Mouse (Mus musculus): ENCODE results near the gene Kmt2c.

GRCm38 (mm10) chr5:25497369-25497719, 1.2 kb downstream of the Kmt2c start:
- TF ChIP-seq GATA1 (IDR thresholded peaks at IDR 0.05; ENCODE audit: borderline replicate concordance, low read length) = no peak
- TF ChIP-seq FLI1 (IDR thresholded peaks at IDR 0.05; ENCODE audit: low read length) = no peak

Measured in megakaryocyte, embryonic 14.5 days (primary cell).